Mouse (Mus musculus): ENCODE measurements at regions not wholly inside any gene's neighbourhood (a gene's known extent, or its start where the extent isn't known, plus 50 kb on each side); places are given as distances from the start of the nearest gene placed in this dataset.
A peak's percentile ranks its signal among the peaks of the same experiment; 100 is the strongest.

GRCm38 (mm10) chr4:87298129-87298528 is 67.9 kb upstream of the Slc24a2 start:
- in situ Hi-C loops (cut with MboI; ENCODE audit: low pct_ligation_motif_present, low pct_unique_long_range_greater_than_20kb, low sequenced_read_pairs): no loop called here
- no peaks in the 10 kb centered on the region for H3K36me3 ChIP-seq (replicated peaks in 1 of 2; ENCODE audit: control insufficient read depth in 1 of 2, insufficient read depth in 1 of 2, low read length in 1 of 2)
- no peak overlapping the region for H3K4me3 ChIP-seq (replicated peaks in 1 of 3; ENCODE audit: low read depth in 2 of 3, low read length in 2 of 3, poor library complexity in 1 of 3)
- H3K4me2 ChIP-seq (ENCODE audit: insufficient read depth, low read depth, poor library complexity, severe bottlenecking): no peak overlapping the region
- no peaks in the 10 kb centered on the region for H3K27me3 ChIP-seq (replicated peaks)
- no peaks in the 10 kb centered on the region for H3K79me2 ChIP-seq (replicated peaks; ENCODE audit: control insufficient read depth, extremely low read depth, insufficient read depth, poor library complexity, severe bottlenecking)
- no peaks in the 10 kb centered on the region for H3K9me3 ChIP-seq (replicated peaks; ENCODE audit: low read length)
- dilution Hi-C loops (cut with MboI; ENCODE audit: extremely low pct_ligation_motif_present, extremely low pct_unique_long_range_greater_than_20kb, low sequenced_read_pairs): no loop called here
- H3K27ac ChIP-seq (ENCODE audit: insufficient read depth, low read depth): no peak overlapping the region
- no peaks in the 10 kb centered on the region for H3K4me1 ChIP-seq (ENCODE audit: control insufficient read depth in 1 of 2, insufficient read depth in 2 of 2)
- peak; percentile 5 for DNase-seq (ENCODE audit: extremely low read depth)
- H3K9ac ChIP-seq (ENCODE audit: insufficient read depth, low read depth): no peak overlapping the region
- no peak for TF ChIP-seq RAD21 (IDR thresholded peaks at IDR 0.05; ENCODE audit: low read depth, low read length)
- no peak for TF ChIP-seq TCF12 (IDR thresholded peaks at IDR 0.05; ENCODE audit: low read depth, low read length)
- no peak for TF ChIP-seq ZNF384 (IDR thresholded peaks at IDR 0.05; ENCODE audit: low read depth, low read length)
- TF ChIP-seq MEF2A (IDR thresholded peaks at IDR 0.05; ENCODE audit: borderline replicate concordance, low read depth, low read length): no peak
- no peak for TF ChIP-seq MXI1 (IDR thresholded peaks at IDR 0.05; ENCODE audit: low read depth, low read length)
- TF ChIP-seq NELFE (IDR thresholded peaks at IDR 0.05; ENCODE audit: low read depth, low read length): no peak
- no peak for TF ChIP-seq SMC3 (IDR thresholded peaks at IDR 0.05; ENCODE audit: low read depth, low read length)

DNA sequence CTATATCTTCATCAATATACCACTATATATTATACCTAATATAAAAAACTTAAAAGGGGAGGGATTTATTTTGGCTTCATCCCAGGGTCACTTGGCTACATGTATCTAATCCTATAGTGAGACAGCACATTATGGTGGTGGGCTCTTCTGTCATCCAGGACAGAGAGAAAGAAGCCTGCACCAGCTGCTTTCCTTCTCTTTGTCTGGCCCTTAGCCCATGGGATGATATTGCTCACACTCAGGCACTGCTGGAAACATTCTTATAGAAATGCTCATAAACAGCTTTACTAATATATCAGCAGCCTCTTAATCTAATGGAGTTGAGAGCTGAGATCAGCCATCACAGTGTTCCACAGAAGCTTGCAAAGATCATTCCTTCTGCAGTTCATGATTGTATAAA is 64.3 kb upstream of the Slc24a2 start:
- no peak overlapping the region for H3K9ac ChIP-seq (ENCODE audit: insufficient read depth, low read depth)
- H3K9me3 ChIP-seq (replicated peaks; ENCODE audit: low read length): no peaks in the 10 kb centered on the region
- H3K79me2 ChIP-seq (replicated peaks; ENCODE audit: control insufficient read depth, extremely low read depth, insufficient read depth, poor library complexity, severe bottlenecking): no peaks in the 10 kb centered on the region
- H3K27me3 ChIP-seq (replicated peaks): no peaks in the 10 kb centered on the region
- H3K4me1 ChIP-seq (ENCODE audit: control insufficient read depth in 1 of 2, insufficient read depth in 2 of 2): no peaks in the 10 kb centered on the region
- dilution Hi-C loops (cut with MboI; ENCODE audit: extremely low pct_ligation_motif_present, extremely low pct_unique_long_range_greater_than_20kb, low sequenced_read_pairs): no loop called here
- DNase-seq (ENCODE audit: extremely low read depth): no peak
- in situ Hi-C loops (cut with MboI; ENCODE audit: low pct_ligation_motif_present, low pct_unique_long_range_greater_than_20kb, low sequenced_read_pairs): no loop called here
- no peak overlapping the region for H3K4me3 ChIP-seq (replicated peaks in 1 of 3; ENCODE audit: low read depth in 2 of 3, low read length in 2 of 3, poor library complexity in 1 of 3)
- H3K36me3 ChIP-seq (replicated peaks in 1 of 2; ENCODE audit: control insufficient read depth in 1 of 2, insufficient read depth in 1 of 2, low read length in 1 of 2): no peaks in the 10 kb centered on the region
- TF ChIP-seq USF1 (IDR thresholded peaks at IDR 0.05; ENCODE audit: low read depth, low read length): no peak
- TF ChIP-seq CHD1 (IDR thresholded peaks at IDR 0.05; ENCODE audit: low read depth, low read length): no peak
- no peak overlapping the region for H3K27ac ChIP-seq (ENCODE audit: insufficient read depth, low read depth)
- no peak overlapping the region for H3K4me2 ChIP-seq (ENCODE audit: insufficient read depth, low read depth, poor library complexity, severe bottlenecking)
